Mouse (Mus musculus): ENCODE results near the gene Cops9. TPM values are rescaled to one million over a fixed set of nuclear protein-coding genes. Genes with fewer than 3 reads are reported as not detected.

Gene Cops9
- polyA plus RNA-seq, 1 experiment from 2014 or later, result 112 TPM

DNA sequence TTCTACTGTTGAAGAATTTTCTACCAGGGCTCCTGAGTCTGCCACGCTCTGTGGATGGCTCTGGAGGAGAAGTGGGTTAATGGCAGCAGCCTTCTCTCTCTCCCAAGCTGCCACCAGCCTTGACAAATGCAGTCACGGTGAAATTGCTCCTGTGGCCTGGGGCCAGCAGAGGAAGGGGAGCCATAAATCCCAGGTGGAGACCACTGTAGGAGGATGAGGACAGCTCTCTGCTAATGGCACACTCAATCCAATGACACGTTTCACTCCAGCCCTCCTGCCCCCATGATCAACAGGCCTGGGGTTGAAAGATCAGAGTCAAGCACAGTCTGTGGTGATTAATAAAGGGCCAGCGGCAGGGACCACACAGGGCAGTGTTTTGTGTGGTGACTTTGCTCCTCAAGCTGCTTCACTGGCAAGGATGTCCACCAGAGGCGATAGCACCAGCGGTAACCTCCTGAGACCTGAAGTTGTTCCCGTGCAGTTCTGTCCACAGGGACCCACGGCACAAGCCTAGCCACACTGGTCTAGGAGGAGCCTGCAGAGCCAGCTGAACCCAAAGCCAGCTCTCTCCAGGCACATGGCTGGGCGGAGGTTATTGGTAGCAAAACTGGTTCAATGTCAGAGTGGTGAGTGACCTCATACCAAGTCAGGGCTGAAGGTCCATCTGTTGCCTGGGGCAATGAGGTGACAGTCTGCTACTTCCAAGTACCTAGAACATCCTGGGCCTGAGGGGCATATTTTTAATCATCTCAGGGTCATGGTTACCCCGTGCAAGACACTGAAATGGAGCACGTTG is 15.4 kb upstream of the Cops9 start:
- no peaks in the 10 kb centered on the region for H3K79me2 ChIP-seq (ENCODE audit: inconsistent target)
- WGBS (ENCODE audit: missing documents), result 92% methylated on average over 10 of the region's 11 CpGs

DNA sequence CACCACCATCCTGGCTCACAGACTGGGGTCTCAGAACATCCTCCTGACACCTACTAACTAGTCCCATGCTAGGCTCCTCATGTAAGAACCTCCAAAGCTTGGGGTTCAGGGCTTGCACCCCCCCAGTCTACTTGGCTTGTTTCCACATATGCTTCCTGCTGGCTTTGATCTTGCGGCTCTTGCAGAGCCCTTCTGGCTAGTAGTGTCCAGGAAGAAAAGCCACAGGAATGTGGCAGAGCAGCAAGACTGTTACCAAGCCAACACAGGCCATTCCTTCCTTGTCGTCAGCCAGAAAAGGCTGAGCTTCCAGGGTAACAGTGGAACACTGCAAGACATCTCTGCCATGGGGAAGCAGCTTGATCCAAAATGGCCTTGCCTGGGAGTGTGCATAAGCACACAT is 12.9 kb upstream of the Cops9 start:
- Histone ChIP-seq H3K79me2 (ENCODE audit: inconsistent target) (no peaks in the 10 kb centered on the region), H3K4me3 (ENCODE audit: inconsistent target) (no peak overlapping the region), H3K27ac (no peak overlapping the region), H3K36me3 (ENCODE audit: inconsistent target) (no peaks in the 10 kb centered on the region)
- WGBS (ENCODE audit: missing documents), result 53% methylated on average over 2 of the region's 2 CpGs

More for the DNA sequence above, 15.4 kb upstream of the Cops9 start:
- Histone ChIP-seq H3K4me3 (ENCODE audit: inconsistent target) (no peak overlapping the region), H3K36me3 (ENCODE audit: inconsistent target) (no peaks in the 10 kb centered on the region), H3K27ac (no peak overlapping the region)

DNA sequence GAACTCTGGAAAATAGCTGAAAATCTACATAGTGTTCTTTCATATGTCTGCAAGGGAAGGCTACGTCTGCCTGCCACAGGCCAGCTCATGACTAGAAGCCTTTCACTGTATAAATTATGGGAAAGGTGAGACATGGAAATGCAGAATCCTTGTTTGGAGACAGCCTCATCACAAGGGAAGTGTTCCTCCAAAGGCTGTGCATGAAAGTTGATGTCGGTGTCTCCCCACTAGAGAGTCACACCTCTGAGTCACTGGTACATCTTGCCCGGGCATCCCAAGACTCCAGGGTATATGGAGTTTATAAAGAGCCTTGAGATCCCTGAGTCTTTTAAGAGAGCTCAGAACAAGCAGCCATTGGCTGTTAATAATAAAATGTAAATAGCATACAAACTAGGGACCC is 11.4 kb upstream of the Cops9 start:
- H3K27ac ChIP-seq, result no peak overlapping the region
- no peak overlapping the region for H3K4me3 ChIP-seq (ENCODE audit: inconsistent target)
- H3K36me3 ChIP-seq (ENCODE audit: inconsistent target), result no peaks in the 10 kb centered on the region
- no peaks in the 10 kb centered on the region for H3K79me2 ChIP-seq (ENCODE audit: inconsistent target)
- WGBS (ENCODE audit: missing documents), result 90% methylated on average over 3 of the region's 3 CpGs

DNA sequence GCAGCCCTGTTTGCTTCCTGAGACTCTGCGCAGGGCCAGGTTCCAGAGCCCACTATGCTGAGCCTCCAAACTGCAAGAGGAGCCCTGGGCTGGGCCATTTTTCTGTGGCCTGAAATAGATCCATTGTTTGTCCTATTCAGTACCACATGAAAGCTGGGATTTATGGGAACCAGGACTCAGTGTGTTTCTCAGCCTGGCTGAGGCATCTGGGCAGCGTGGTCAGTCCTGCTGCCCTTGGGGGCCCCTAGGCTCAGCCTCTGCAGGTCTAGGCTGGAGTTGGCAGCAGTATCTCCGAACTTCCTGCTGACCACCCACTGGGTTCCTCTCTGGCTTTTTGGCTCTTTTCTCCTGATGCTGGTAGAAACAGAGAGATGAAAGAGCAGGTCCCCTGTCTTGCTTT is 9.7 kb upstream of the Cops9 start:
- H3K4me3 ChIP-seq (ENCODE audit: inconsistent target), result no peak overlapping the region
- WGBS (ENCODE audit: missing documents), result 72% methylated on average over 3 of the region's 3 CpGs
- H3K36me3 ChIP-seq (ENCODE audit: inconsistent target), result no peaks in the 10 kb centered on the region
- H3K79me2 ChIP-seq (ENCODE audit: inconsistent target), result no peaks in the 10 kb centered on the region
- no peak overlapping the region for H3K27ac ChIP-seq

DNA sequence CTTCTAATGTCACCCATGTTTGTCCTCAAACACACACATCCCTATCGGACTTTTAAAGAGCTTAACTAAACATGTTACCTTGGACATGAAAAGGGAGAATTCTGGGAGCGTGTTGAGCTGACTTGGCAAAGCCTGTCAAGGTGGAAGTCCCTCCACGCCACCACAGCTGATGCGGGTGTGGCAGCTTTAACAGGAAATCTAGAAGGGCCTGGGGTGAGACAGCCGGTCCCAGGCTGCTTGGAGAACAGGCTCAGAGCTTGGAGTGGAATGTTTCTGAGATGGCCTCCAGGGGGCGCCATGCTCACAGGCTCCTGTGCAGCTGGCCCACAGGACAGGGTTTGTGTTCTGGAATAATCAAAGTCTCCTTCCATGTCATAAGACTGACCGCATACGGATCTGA is 6.9 kb upstream of the Cops9 start, which contains the start of gene Otos:
Gene Otos, minus strand, starts transcription at position 169 of the 400 bp plus-strand sequence.
- H3K36me3 ChIP-seq (ENCODE audit: inconsistent target), result no peaks in the 10 kb centered on the region
- H3K79me2 ChIP-seq (ENCODE audit: inconsistent target), result no peaks in the 10 kb centered on the region
- no peak within 1 kb of the TSS for H3K4me3 ChIP-seq (ENCODE audit: inconsistent target)
- H3K27ac ChIP-seq, result no peak within 1 kb of the TSS
- 25% methylated on average over 8 of the region's 8 CpGs for WGBS (ENCODE audit: missing documents)

DNA sequence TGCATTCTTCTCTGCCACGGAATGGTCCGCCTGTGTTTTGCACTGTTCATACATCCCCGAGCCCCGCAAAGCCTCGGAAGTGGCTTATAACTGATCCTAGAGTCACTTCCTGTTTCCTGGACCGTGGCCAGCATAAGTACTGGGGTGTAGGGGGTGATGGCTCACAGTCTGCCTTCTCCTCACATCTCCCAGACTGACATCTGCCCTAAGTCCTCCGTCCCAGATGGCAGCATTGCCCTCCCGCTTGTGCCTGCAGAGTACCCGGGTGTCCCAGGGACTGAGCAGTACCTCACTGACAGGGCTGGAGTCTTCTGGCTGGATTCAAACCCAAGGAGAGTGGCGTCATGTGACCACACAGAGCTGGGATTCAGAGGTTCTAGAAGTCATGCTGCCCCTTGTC is 6.4 kb upstream of the Cops9 start:
- no peak overlapping the region for H3K27ac ChIP-seq
- WGBS (ENCODE audit: missing documents), result 6% methylated on average over 10 of the region's 10 CpGs
- H3K79me2 ChIP-seq (ENCODE audit: inconsistent target), result no peaks in the 10 kb centered on the region
- H3K36me3 ChIP-seq (ENCODE audit: inconsistent target), result no peaks in the 10 kb centered on the region
- H3K4me3 ChIP-seq (ENCODE audit: inconsistent target), result no peak overlapping the region

DNA sequence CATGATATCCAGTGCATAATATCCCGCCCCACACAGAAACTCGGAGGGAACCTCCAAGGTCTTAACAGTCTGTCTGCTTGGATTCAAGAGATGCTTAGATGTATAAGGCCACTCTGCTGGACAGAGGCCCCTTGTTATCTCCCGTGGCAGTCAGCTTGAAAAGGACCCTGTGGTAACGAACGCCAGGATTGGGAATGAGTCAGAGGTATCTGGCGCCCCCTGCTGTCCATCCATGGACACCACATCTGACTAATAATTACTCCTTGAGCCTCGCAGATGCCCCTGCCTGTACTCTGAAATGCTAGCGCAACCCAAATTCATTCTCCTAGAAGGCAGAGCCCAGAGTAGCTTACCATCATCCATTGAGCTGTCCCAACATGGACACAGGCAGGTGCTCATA is 6.0 kb upstream of the Cops9 start:
- Histone ChIP-seq H3K27ac (no peak overlapping the region), H3K79me2 (ENCODE audit: inconsistent target) (no peaks in the 10 kb centered on the region), H3K36me3 (ENCODE audit: inconsistent target) (no peaks in the 10 kb centered on the region), H3K4me3 (ENCODE audit: inconsistent target) (no peak overlapping the region)
- 18% methylated on average over 7 of the region's 8 CpGs for WGBS (ENCODE audit: missing documents)

DNA sequence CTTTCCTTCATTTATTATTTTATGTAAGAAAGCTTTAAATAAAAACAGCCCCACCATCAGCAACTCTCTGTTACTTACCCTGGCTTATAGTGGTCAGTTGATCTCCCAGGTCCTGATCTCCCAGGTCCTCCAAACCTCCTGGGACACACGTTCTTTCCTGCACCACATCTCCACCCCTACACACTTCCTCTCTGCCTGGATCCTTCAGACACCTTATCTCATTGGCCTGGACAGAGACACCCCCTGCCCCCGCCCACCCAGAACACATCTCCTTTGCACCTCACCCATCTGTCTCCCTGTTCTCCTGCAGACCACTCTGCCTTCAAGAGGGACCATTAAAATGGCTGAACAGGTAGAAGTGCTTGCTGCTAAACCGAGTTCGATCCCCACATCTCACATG is 5.2 kb upstream of the Cops9 start:
- no peak overlapping the region for H3K4me3 ChIP-seq (ENCODE audit: inconsistent target)
- H3K36me3 ChIP-seq (ENCODE audit: inconsistent target), result no peaks in the 10 kb centered on the region
- H3K79me2 ChIP-seq (ENCODE audit: inconsistent target), result no peaks in the 10 kb centered on the region
- WGBS (ENCODE audit: missing documents), result 74% methylated on average over 4 of the region's 4 CpGs
- no peak overlapping the region for H3K27ac ChIP-seq

DNA sequence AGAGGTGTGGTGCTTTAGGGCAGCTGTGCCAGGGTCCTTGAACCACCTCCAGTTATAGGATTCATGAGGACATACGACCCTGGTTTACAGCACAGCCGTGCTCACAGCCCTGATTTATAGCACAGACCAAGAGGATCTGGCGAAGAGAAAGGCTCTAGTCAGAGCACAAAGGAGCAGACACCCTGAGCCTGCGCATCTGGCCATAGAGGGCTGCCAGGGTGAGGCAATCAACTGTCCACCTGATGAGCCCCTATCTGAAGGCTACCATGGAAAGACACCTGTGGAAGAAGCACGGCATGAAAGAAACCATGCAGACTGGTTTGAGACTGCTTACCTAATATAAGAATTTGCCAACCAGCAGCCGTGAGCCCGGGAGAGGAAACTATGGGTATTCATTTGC is 4.8 kb upstream of the Cops9 start:
- Histone ChIP-seq H3K79me2 (ENCODE audit: inconsistent target) (peaks cover under 1% of the 10 kb centered on the region; the same call in 1 of the 2 replicates), H3K27ac (no peak overlapping the region), H3K36me3 (ENCODE audit: inconsistent target) (no peaks in the 10 kb centered on the region), H3K4me3 (ENCODE audit: inconsistent target) (no peak overlapping the region)
- WGBS (ENCODE audit: missing documents), result 84% methylated on average over 7 of the region's 7 CpGs

DNA sequence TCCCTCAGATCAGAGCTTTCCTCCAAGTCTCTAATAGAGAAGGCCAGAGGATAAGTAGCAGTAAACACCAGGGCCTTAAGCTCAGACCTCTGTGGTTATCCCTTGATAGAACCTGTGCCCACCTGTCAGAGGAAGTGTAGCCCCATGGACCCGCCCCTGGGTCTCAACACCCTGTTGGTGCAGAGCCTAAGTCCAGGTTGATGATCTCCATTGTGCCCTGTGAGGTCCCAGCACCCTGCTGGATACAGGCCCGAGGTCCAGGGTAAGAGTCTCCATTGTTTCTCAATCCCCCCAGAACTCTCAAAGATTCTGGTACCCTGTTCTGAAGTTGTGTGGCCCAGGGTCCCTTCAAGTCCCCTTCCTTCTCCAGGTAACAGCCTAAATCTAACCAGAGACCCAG is 4.3 kb upstream of the Cops9 start:
- no peak overlapping the region for H3K4me3 ChIP-seq (ENCODE audit: inconsistent target)
- 73% methylated on average over 2 of the region's 2 CpGs for whole genome bisulfite sequencing (ENCODE audit: missing documents)
- no peak overlapping the region for H3K27ac ChIP-seq
- no peaks in the 10 kb centered on the region for H3K36me3 ChIP-seq (ENCODE audit: inconsistent target)
- H3K79me2 ChIP-seq (ENCODE audit: inconsistent target), result peaks cover 5% of the 10 kb centered on the region

DNA sequence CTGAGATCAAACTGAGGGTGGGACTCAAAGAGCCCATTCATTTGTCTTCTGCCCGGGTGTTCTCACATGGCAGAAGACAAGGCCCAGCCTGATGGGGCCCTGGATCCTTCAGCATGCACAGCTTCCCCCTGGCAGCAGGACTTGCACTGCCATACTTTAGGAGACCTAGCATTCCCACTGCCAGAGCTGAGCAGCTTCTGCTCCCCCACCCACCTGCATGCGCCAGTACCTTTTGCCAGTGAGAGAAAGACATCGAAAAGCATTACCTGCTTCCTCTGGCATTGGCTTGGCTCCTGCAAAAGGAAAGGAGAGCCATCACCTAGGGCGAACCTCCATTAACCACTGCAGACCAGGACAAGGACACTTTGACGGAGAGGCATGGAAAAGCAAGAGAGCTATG is 3.1 kb upstream of the Cops9 start:
- peaks cover 17% of the 10 kb centered on the region for H3K79me2 ChIP-seq (ENCODE audit: inconsistent target)
- no peak overlapping the region for H3K27ac ChIP-seq
- no peaks in the 10 kb centered on the region for H3K36me3 ChIP-seq (ENCODE audit: inconsistent target)
- H3K4me3 ChIP-seq (ENCODE audit: inconsistent target), result no peak overlapping the region
- 91% methylated on average over 5 of the region's 5 CpGs for WGBS (ENCODE audit: missing documents)

DNA sequence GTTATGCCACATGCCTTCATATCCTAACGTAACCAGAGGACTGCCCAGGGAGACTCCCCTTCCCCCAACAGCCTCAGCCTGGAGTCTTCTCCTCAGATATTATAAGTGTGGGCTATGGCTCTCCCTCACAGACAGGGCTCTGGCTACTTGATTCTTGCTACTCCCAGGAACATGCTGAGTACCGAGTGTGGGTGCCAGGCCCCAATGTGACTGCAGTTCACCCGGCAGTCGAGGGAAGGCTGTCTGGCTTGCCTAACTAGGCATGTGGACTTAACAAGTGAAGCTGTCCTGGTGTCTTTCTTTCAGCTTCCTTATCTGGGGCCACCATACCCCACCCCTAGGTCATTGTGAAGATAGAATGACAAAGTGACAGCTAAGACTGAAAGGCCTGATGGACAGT is 1.9 kb upstream of the Cops9 start:
- H3K27ac ChIP-seq, result no peak overlapping the region
- WGBS (ENCODE audit: missing documents), result 82% methylated on average over 4 of the region's 4 CpGs
- H3K79me2 ChIP-seq (ENCODE audit: inconsistent target), result peaks cover 29% of the 10 kb centered on the region
- H3K36me3 ChIP-seq (ENCODE audit: inconsistent target), result peaks cover 9% of the 10 kb centered on the region; the same call in 1 of the 2 replicates
- no peak overlapping the region for H3K4me3 ChIP-seq (ENCODE audit: inconsistent target)

DNA sequence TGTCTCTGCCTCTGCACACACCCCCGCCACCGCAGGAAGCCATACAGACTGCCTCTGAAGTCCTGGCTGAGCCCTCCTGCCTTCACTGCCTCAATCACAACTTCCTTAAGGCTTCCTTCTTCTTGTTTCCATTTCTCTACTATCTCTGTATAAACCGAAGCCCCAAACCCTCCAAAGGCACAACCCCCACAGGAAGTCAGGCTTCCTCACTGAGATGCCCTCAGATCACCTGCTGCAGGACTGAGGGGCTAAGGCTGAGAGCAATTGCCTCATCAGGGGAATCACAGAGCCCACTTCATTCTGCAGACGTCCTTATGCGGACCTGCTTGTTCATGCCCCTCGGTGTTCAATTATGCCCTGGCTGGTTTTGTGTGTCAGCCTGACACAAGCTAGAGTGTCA is 1.4 kb downstream of the Cops9 start:
- peak overlapping the region; percentile 66 for H3K27ac ChIP-seq
- H3K4me3 ChIP-seq (ENCODE audit: inconsistent target), result peak overlapping the region; percentile 94
- H3K36me3 ChIP-seq (ENCODE audit: inconsistent target), result peaks cover 39% of the 10 kb centered on the region
- peaks cover 38% of the 10 kb centered on the region for H3K79me2 ChIP-seq (ENCODE audit: inconsistent target)
- WGBS (ENCODE audit: missing documents), result 23% methylated on average over 6 of the region's 6 CpGs

DNA sequence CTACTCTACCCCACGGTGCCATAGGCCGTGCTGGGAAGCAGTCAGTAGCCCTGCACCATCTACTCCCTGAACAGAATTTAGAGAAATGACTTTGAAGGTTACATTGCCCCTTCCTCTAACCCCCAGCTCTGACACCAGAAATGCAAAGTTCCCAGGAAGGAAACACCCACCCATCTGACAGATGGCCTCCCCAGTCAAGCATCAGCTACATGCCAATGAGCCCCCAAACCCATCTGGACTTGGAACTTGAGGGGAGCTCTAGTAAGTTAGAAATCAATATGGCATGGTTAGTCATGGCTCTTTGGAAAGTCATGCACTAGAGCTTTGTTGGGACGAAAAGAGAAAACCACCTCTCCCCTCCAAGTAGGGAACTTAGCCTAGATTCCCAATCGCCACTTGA is 3.0 kb downstream of the Cops9 start:
- no peak overlapping the region for H3K4me3 ChIP-seq (ENCODE audit: inconsistent target)
- H3K79me2 ChIP-seq (ENCODE audit: inconsistent target), result peaks cover 38% of the 10 kb centered on the region
- H3K36me3 ChIP-seq (ENCODE audit: inconsistent target), result peaks cover 39% of the 10 kb centered on the region
- H3K27ac ChIP-seq, result no peak overlapping the region
- WGBS (ENCODE audit: missing documents), result 94% methylated on average over 4 of the region's 4 CpGs

DNA sequence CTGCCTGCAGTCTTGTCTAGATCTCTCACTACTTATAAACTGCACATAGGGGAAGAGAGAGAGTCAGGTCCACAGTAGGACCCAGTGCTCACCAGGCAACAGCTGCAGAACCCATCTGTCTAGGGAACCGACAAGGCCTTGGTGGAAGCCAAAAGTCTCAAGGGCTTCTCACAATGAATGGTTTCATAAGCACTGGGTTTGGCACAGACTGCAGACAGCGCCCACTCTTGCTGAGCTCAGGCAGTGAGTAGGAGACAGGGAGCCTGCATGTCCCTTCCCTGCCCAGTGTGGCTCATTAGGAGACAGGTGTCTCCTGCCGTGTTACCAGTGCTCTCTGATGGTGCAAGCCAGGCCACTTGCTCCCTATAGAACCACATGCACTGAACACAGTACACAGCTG is 3.6 kb downstream of the Cops9 start:
- 96% methylated on average over 3 of the region's 3 CpGs for WGBS (ENCODE audit: missing documents)
- Histone ChIP-seq H3K27ac (no peak overlapping the region), H3K79me2 (ENCODE audit: inconsistent target) (peaks cover 38% of the 10 kb centered on the region), H3K4me3 (ENCODE audit: inconsistent target) (no peak overlapping the region), H3K36me3 (ENCODE audit: inconsistent target) (peaks cover 39% of the 10 kb centered on the region)

Measured in macrophage (primary cell).